Mouse (Mus musculus): ENCODE data around the gene Xab2. TPM values are rescaled to one million over a fixed set of nuclear protein-coding genes. Genes with fewer than 3 reads are reported as not detected.

Xab2 gene
- polyA plus RNA-seq, 2 experiments, result 46.7 to 69.5 TPM

GRCm38 (mm10) chr8:3630647-3631477 lies 9.7 kb upstream of the Xab2 start, which contains the start of gene Stxbp2:
Gene Stxbp2 (plus strand): TSS chr8:3630955.
- peak within 1 kb of the TSS; percentile 46 for H3K4me3 ChIP-seq (replicated peaks; ENCODE audit: low read length)
- H3K27me3 ChIP-seq (ENCODE audit: control insufficient read depth, insufficient read depth, low read length), result 0 out of 2 replicates have a peak, but pooled peaks cover 6% of the 10 kb centered on the region
- no peaks in the 10 kb centered on the region for H3K36me3 ChIP-seq (ENCODE audit: control insufficient read depth, insufficient read depth, low read length)
- WGBS, result 8% methylated on average over 47 of the region's 47 CpGs
- H3K9me3 ChIP-seq (ENCODE audit: control insufficient read depth, low read length), result no peaks in the 10 kb centered on the region
- ATAC-seq (ENCODE audit: low FRiP score, low read depth) (peak; percentile 67), DNase-seq (ENCODE audit: low spot score) (peak; percentile 44)
- peak within 1 kb of the TSS; percentile 72 for H3K4me2 ChIP-seq (replicated peaks; ENCODE audit: low read depth, low read length, severe bottlenecking)
- H3K9ac ChIP-seq (ENCODE audit: low read depth, low read length, severe bottlenecking), result peak within 1 kb of the TSS; percentile 58
- no peak for TF ChIP-seq POLR2A (IDR thresholded peaks at IDR 0.05; ENCODE audit: borderline replicate concordance, extremely low read depth, insufficient read depth, insufficient read length)
- no peak within 1 kb of the TSS for H3K27ac ChIP-seq (replicated peaks; ENCODE audit: low read depth, low read length)
- H3K4me1 ChIP-seq (ENCODE audit: control insufficient read depth, insufficient read depth, low read length), result no peaks in the 10 kb centered on the region

- H3K4me2 ChIP-seq (replicated peaks; ENCODE audit: low read depth, low read length, severe bottlenecking), result no peak overlapping the region
- H3K9me3 ChIP-seq (ENCODE audit: control insufficient read depth, low read length), result no peaks in the 10 kb centered on the region
- H3K27me3 ChIP-seq (ENCODE audit: control insufficient read depth, insufficient read depth, low read length), result 0 out of 2 replicates have a peak, but pooled peaks cover 6% of the 10 kb centered on the region
- no peak overlapping the region for H3K27ac ChIP-seq (replicated peaks; ENCODE audit: low read depth, low read length)
- TF ChIP-seq POLR2A (IDR thresholded peaks at IDR 0.05; ENCODE audit: borderline replicate concordance, extremely low read depth, insufficient read depth, insufficient read length), result no peak
- no peaks in the 10 kb centered on the region for H3K36me3 ChIP-seq (ENCODE audit: control insufficient read depth, insufficient read depth, low read length)
- H3K4me3 ChIP-seq (replicated peaks; ENCODE audit: low read length), result no peak overlapping the region
- DNase-seq (ENCODE audit: low spot score) (peak; percentile 10), ATAC-seq (ENCODE audit: low FRiP score, low read depth) (peak; percentile 50; the same call in 1 of the 2 replicates)
- no peak overlapping the region for H3K9ac ChIP-seq (ENCODE audit: low read depth, low read length, severe bottlenecking)
- WGBS, result 25% methylated on average over 5 of the region's 5 CpGs
- H3K4me1 ChIP-seq (ENCODE audit: control insufficient read depth, insufficient read depth, low read length), result no peaks in the 10 kb centered on the region
Observed at GRCm38 (mm10) chr8:3628014-3628413, 6.9 kb upstream of the Xab2 start.

GRCm38 (mm10) chr8:3626971-3627370 lies 5.9 kb upstream of the Xab2 start:
- ATAC-seq (ENCODE audit: low FRiP score, low read depth) (no peak), DNase-seq (ENCODE audit: low spot score) (no peak)
- no peak overlapping the region for H3K9ac ChIP-seq (ENCODE audit: low read depth, low read length, severe bottlenecking)
- H3K4me1 ChIP-seq (ENCODE audit: control insufficient read depth, insufficient read depth, low read length), result no peaks in the 10 kb centered on the region
- no peak overlapping the region for H3K27ac ChIP-seq (replicated peaks; ENCODE audit: low read depth, low read length)
- H3K36me3 ChIP-seq (ENCODE audit: control insufficient read depth, insufficient read depth, low read length), result no peaks in the 10 kb centered on the region
- H3K4me2 ChIP-seq (replicated peaks; ENCODE audit: low read depth, low read length, severe bottlenecking), result no peak overlapping the region
- H3K4me3 ChIP-seq (replicated peaks; ENCODE audit: low read length), result no peak overlapping the region
- no peak for TF ChIP-seq POLR2A (IDR thresholded peaks at IDR 0.05; ENCODE audit: borderline replicate concordance, extremely low read depth, insufficient read depth, insufficient read length)
- H3K27me3 ChIP-seq (ENCODE audit: control insufficient read depth, insufficient read depth, low read length), result 0 out of 2 replicates have a peak, but pooled peaks cover 6% of the 10 kb centered on the region
- WGBS, result 61% methylated on average over 5 of the region's 5 CpGs
- H3K9me3 ChIP-seq (ENCODE audit: control insufficient read depth, low read length), result no peaks in the 10 kb centered on the region

- ATAC-seq (ENCODE audit: low FRiP score, low read depth) (no peak), DNase-seq (ENCODE audit: low spot score) (no peak)
- Histone ChIP-seq H3K9ac (ENCODE audit: low read depth, low read length, severe bottlenecking) (no peak within 1 kb of the TSS), H3K27me3 (ENCODE audit: control insufficient read depth, insufficient read depth, low read length) (no peaks in the 10 kb centered on the region), H3K4me3 (replicated peaks; ENCODE audit: low read length) (no peak within 1 kb of the TSS), H3K36me3 (ENCODE audit: control insufficient read depth, insufficient read depth, low read length) (no peaks in the 10 kb centered on the region), H3K27ac (replicated peaks; ENCODE audit: low read depth, low read length) (no peak within 1 kb of the TSS), H3K4me2 (replicated peaks; ENCODE audit: low read depth, low read length, severe bottlenecking) (no peak within 1 kb of the TSS), H3K4me1 (ENCODE audit: control insufficient read depth, insufficient read depth, low read length) (peaks cover 1% of the 10 kb centered on the region; the same call in 1 of the 2 replicates), H3K9me3 (ENCODE audit: control insufficient read depth, low read length) (no peaks in the 10 kb centered on the region)
- 50% methylated on average over 1 of the region's 1 CpGs for WGBS
- no peak for TF ChIP-seq POLR2A (IDR thresholded peaks at IDR 0.05; ENCODE audit: borderline replicate concordance, extremely low read depth, insufficient read depth, insufficient read length)
Observed at GRCm38 (mm10) chr8:3625445-3625844, 4.3 kb upstream of the Xab2 start, which contains the start of gene Pcp2. Gene Pcp2 (minus strand): TSS chr8:3625545.

- no peak overlapping the region for H3K27ac ChIP-seq (replicated peaks; ENCODE audit: low read depth, low read length)
- H3K36me3 ChIP-seq (ENCODE audit: control insufficient read depth, insufficient read depth, low read length), result peaks cover 17% of the 10 kb centered on the region
- H3K4me2 ChIP-seq (replicated peaks; ENCODE audit: low read depth, low read length, severe bottlenecking), result peak overlapping the region; percentile 77
- no peak for DNase-seq (ENCODE audit: low spot score)
- no peaks in the 10 kb centered on the region for H3K27me3 ChIP-seq (ENCODE audit: control insufficient read depth, insufficient read depth, low read length)
- no peak for TF ChIP-seq POLR2A (IDR thresholded peaks at IDR 0.05; ENCODE audit: borderline replicate concordance, extremely low read depth, insufficient read depth, insufficient read length)
- WGBS, result 71% methylated on average over 8 of the region's 8 CpGs
- no peaks in the 10 kb centered on the region for H3K9me3 ChIP-seq (ENCODE audit: control insufficient read depth, low read length)
- H3K4me3 ChIP-seq (replicated peaks; ENCODE audit: low read length), result peak overlapping the region; percentile 82
- no peak for ATAC-seq (ENCODE audit: low FRiP score, low read depth)
- H3K4me1 ChIP-seq (ENCODE audit: control insufficient read depth, insufficient read depth, low read length), result peaks cover 5% of the 10 kb centered on the region
- peak overlapping the region; percentile 63 for H3K9ac ChIP-seq (ENCODE audit: low read depth, low read length, severe bottlenecking)
Observed at GRCm38 (mm10) chr8:3622119-3622518, 1.0 kb upstream of the Xab2 start.
